Mouse (Mus musculus) liver, adult 10 weeks (tissue): Measurements from ENCODE around the gene Pik3c2g. TPM values are rescaled to one million over a fixed set of nuclear protein-coding genes. Genes with fewer than 3 reads are reported as not detected.

Source experiments
- polyA plus RNA-seq: library from polyadenylated mRNA; stranded (reverse); fragments of 350-450 nt; fragmentation: Illumina TruSeq; extraction: RNeasy Lipid Tissue Mini Kit (QIAGEN cat#74804); gene quantifications from one replicate; pipeline ENCODE4 v1.2.3, GENCODE M21; 2014; ENCODE audit warnings: low read depth, low replicate concordance

Pik3c2g gene
- 15.7 TPM for polyA plus RNA-seq

DNA sequence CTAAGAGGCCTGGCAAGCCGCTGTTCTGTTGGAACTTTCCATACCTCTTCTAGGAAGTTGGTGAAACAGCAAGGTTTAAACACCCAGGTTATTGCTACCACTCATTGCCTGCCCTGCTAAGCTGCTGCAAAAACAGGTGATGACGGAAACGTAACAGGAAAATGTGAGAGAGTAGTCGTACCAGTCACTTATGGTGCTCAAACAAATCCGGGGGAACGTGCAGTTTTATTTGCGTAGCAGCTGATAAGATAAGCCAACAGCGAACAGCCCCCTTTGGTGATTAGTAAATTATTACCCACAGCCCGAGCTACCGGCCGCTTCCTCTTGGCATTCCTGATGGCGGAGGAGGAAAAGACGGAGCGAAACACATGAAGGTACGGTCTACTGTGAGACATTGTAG, at the start of gene Pik3c2g:
Gene Pik3c2g (plus strand): TSS at position 330 of the 400 bp plus-strand sequence.

Other genes with a start within 250 kb of the Pik3c2g start
- gene Rergl, start 85.2 kb upstream of the Pik3c2g start, polyA plus RNA-seq = not detected